Mouse (Mus musculus): Measurements from ENCODE around the gene Slc41a1. TPM values are rescaled to one million over a fixed set of nuclear protein-coding genes. Genes with fewer than 3 reads are reported as not detected.

The Slc41a1 gene
- polyA plus RNA-seq, 1 experiment from 2014 or later, result 6.4 TPM

DNA sequence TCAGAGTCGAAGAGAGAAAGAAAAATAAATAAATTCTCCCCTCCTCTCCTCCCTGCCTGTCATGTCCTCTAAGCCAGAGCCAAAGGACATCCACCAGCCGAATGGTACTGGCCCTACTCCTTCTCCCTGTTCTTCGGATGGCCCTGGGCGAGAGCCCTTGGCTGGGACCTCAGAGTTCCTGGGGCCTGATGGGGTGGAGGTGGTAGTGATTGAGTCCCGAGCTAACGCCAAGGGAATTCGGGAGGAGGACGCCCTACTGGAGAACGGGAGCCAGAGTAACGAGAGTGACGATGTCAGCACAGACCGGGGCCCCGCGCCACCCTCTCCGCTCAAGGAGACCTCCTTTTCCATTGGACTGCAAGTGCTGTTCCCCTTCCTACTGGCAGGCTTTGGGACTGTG, 3.3 kb downstream of the Slc41a1 start:
- ATAC-seq (replicated peaks; ENCODE audit: insufficient number of reproducible peaks, low FRiP score, low TSS enrichment), result no peak
- peaks cover 3% of the 10 kb centered on the region; the same call in 1 of the 2 replicates for H3K36me3 ChIP-seq (ENCODE audit: control insufficient read depth, insufficient read depth, low read length)
- H3K4me3 ChIP-seq (ENCODE audit: low read depth, low read length), result no peak overlapping the region
- H3K4me1 ChIP-seq (ENCODE audit: control insufficient read depth, insufficient read depth, low read length), result peaks cover 14% of the 10 kb centered on the region
- H3K9ac ChIP-seq (ENCODE audit: low read depth, low read length), result no peak overlapping the region
- no peaks in the 10 kb centered on the region for H3K27me3 ChIP-seq (ENCODE audit: control insufficient read depth, insufficient read depth, low read length)
- 79% methylated on average over 15 of the region's 15 CpGs for WGBS (ENCODE audit: insufficient replicate concordance)
- no peak overlapping the region for H3K4me2 ChIP-seq
- H3K27ac ChIP-seq (ENCODE audit: low read depth, low read length), result no peak overlapping the region
- no peaks in the 10 kb centered on the region for H3K9me3 ChIP-seq (replicated peaks; ENCODE audit: control insufficient read depth, low read length)

DNA sequence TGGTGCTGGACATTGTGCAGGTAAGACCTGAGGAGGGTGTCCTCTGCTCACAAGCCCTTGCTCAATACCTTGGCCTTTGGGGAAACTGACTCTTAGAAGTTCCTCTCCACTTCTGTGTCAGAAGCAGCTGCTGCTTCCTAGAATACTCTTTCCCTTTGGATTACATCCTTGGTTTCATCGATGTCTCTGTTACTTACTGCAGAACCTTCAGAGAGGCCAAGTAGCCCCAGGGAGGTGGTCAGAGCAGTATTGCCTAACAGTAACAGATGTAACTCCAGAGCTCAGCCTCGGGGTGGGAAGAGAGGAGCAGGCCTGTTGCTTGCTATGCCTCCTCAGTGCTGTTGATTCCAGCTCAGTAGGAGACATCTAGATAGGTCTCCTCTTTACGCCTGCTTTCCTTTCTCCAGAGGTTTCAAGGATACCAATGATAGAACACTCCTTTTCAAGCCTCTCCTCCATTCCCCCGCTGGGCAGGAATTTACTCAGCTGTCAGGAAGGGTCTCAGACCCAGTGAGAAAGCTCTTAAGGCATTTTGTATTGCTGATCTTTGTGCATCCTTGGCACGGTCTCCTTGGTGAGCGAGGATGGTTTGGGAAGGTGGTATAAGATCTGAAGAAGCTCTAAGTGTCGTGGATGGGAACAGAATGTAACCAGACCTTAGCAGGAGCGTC, 3.8 kb downstream of the Slc41a1 start:
- H3K27ac ChIP-seq (ENCODE audit: low read depth, low read length), result no peak overlapping the region
- H3K4me1 ChIP-seq (ENCODE audit: control insufficient read depth, insufficient read depth, low read length), result peaks cover 14% of the 10 kb centered on the region
- no peaks in the 10 kb centered on the region for H3K27me3 ChIP-seq (ENCODE audit: control insufficient read depth, insufficient read depth, low read length)
- no peak overlapping the region for H3K4me3 ChIP-seq (ENCODE audit: low read depth, low read length)
- H3K4me2 ChIP-seq, result no peak overlapping the region
- H3K9me3 ChIP-seq (replicated peaks; ENCODE audit: control insufficient read depth, low read length), result no peaks in the 10 kb centered on the region
- H3K36me3 ChIP-seq (ENCODE audit: control insufficient read depth, insufficient read depth, low read length), result peaks cover 3% of the 10 kb centered on the region; the same call in 1 of the 2 replicates
- no peak for ATAC-seq (replicated peaks; ENCODE audit: insufficient number of reproducible peaks, low FRiP score, low TSS enrichment)
- WGBS (ENCODE audit: insufficient replicate concordance), result 70% methylated on average over 8 of the region's 8 CpGs
- H3K9ac ChIP-seq (ENCODE audit: low read depth, low read length), result no peak overlapping the region

DNA sequence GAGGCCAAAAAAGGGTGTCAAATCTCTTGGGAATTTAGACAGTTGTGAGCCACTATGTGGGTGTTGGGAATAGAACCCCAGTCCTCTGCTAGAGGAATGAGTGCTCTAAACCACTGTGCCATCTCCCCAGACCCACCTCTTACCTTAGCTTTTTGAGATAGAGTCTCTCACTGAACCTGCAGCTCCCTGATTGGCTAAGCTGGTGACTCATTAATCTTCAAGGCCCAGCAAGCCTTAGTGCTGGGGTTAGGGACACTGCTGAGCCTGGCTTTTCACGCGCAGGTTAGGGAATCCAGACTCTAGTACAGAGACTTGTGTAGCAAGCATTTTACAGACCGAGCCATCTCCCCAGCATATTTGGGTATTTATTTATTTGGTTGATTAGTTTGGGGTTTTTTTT, 9.7 kb downstream of the Slc41a1 start:
- Histone ChIP-seq H3K4me1 (ENCODE audit: control insufficient read depth, insufficient read depth, low read length) (peaks cover 3% of the 10 kb centered on the region; the same call in 1 of the 2 replicates), H3K9me3 (replicated peaks; ENCODE audit: control insufficient read depth, low read length) (no peaks in the 10 kb centered on the region), H3K4me2 (no peak overlapping the region), H3K4me3 (ENCODE audit: low read depth, low read length) (no peak overlapping the region), H3K27ac (ENCODE audit: low read depth, low read length) (no peak overlapping the region), H3K9ac (ENCODE audit: low read depth, low read length) (no peak overlapping the region), H3K27me3 (ENCODE audit: control insufficient read depth, insufficient read depth, low read length) (no peaks in the 10 kb centered on the region), H3K36me3 (ENCODE audit: control insufficient read depth, insufficient read depth, low read length) (peaks cover 8% of the 10 kb centered on the region; the same call in 1 of the 2 replicates)
- 81% methylated on average over 3 of the region's 3 CpGs for WGBS (ENCODE audit: insufficient replicate concordance)
- ATAC-seq (replicated peaks; ENCODE audit: insufficient number of reproducible peaks, low FRiP score, low TSS enrichment), result no peak

GRCm38 (mm10) chr1:131838542-131838941, 11.2 kb downstream of the Slc41a1 start:
- H3K4me1 ChIP-seq (ENCODE audit: control insufficient read depth, insufficient read depth, low read length), result peaks cover 3% of the 10 kb centered on the region; the same call in 1 of the 2 replicates
- WGBS (ENCODE audit: insufficient replicate concordance), result 67% methylated on average over 5 of the region's 5 CpGs
- ATAC-seq (replicated peaks; ENCODE audit: insufficient number of reproducible peaks, low FRiP score, low TSS enrichment), result no peak
- H3K4me2 ChIP-seq, result no peak overlapping the region
- H3K27me3 ChIP-seq (ENCODE audit: control insufficient read depth, insufficient read depth, low read length), result no peaks in the 10 kb centered on the region
- no peak overlapping the region for H3K4me3 ChIP-seq (ENCODE audit: low read depth, low read length)
- no peak overlapping the region for H3K27ac ChIP-seq (ENCODE audit: low read depth, low read length)
- peaks cover 13% of the 10 kb centered on the region; the same call in 1 of the 2 replicates for H3K36me3 ChIP-seq (ENCODE audit: control insufficient read depth, insufficient read depth, low read length)
- H3K9me3 ChIP-seq (replicated peaks; ENCODE audit: control insufficient read depth, low read length), result no peaks in the 10 kb centered on the region
- H3K9ac ChIP-seq (ENCODE audit: low read depth, low read length), result no peak overlapping the region

DNA sequence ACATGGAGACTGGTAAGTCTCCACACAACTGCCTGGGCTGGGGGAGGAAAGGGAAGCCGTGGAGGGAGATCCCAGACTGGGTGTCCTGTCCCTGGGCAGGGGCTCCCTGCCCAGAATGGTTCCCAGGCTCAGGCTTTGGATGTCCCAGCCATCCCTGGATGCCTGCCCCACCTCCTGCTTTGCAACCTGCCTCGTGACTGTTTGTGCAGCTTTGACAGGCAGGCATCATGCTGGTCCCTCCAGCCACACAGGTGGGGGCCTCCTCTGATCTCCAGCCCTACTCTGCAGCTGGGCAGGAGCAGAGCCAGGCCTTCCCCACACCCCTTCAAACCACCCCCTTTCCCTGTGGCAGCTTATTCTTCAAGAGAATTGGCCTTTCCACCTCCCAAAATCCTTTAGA, 12.0 kb downstream of the Slc41a1 start:
- ATAC-seq (replicated peaks; ENCODE audit: insufficient number of reproducible peaks, low FRiP score, low TSS enrichment), result no peak
- Histone ChIP-seq H3K36me3 (ENCODE audit: control insufficient read depth, insufficient read depth, low read length) (peaks cover 18% of the 10 kb centered on the region; the same call in 1 of the 2 replicates), H3K27ac (ENCODE audit: low read depth, low read length) (no peak overlapping the region), H3K27me3 (ENCODE audit: control insufficient read depth, insufficient read depth, low read length) (no peaks in the 10 kb centered on the region), H3K4me2 (no peak overlapping the region), H3K9me3 (replicated peaks; ENCODE audit: control insufficient read depth, low read length) (no peaks in the 10 kb centered on the region), H3K9ac (ENCODE audit: low read depth, low read length) (no peak overlapping the region), H3K4me3 (ENCODE audit: low read depth, low read length) (no peak overlapping the region), H3K4me1 (ENCODE audit: control insufficient read depth, insufficient read depth, low read length) (no peaks in the 10 kb centered on the region; the same call in 1 of the 2 replicates)
- 52% methylated on average over 2 of the region's 2 CpGs for WGBS (ENCODE audit: insufficient replicate concordance)

DNA sequence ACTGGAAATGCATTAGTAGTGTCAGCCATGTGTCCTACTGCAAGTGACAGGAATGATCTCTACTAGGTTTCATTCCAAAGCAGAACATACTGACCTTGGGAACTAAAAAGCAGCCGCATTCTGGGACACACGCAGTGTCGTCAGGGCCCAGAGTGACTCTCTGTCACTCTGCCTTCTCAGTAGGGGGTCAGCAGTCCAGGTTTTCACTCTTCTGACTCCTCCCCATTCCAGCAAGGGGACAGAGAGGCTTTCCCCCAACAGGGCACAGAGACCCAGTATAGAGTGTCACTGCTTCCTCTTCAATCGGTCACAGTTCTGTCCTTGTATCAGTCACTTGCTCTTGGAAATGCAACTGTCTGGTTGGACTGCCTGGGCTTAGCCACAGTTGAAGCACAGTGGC, 14.9 kb downstream of the Slc41a1 start:
- H3K4me2 ChIP-seq, result no peak overlapping the region
- no peak overlapping the region for H3K4me3 ChIP-seq (ENCODE audit: low read depth, low read length)
- H3K36me3 ChIP-seq (ENCODE audit: control insufficient read depth, insufficient read depth, low read length), result peaks cover 18% of the 10 kb centered on the region; the same call in 1 of the 2 replicates
- no peak for ATAC-seq (replicated peaks; ENCODE audit: insufficient number of reproducible peaks, low FRiP score, low TSS enrichment)
- H3K4me1 ChIP-seq (ENCODE audit: control insufficient read depth, insufficient read depth, low read length), result no peaks in the 10 kb centered on the region
- no peak overlapping the region for H3K27ac ChIP-seq (ENCODE audit: low read depth, low read length)
- no peaks in the 10 kb centered on the region for H3K27me3 ChIP-seq (ENCODE audit: control insufficient read depth, insufficient read depth, low read length)
- no peaks in the 10 kb centered on the region for H3K9me3 ChIP-seq (replicated peaks; ENCODE audit: control insufficient read depth, low read length)
- H3K9ac ChIP-seq (ENCODE audit: low read depth, low read length), result no peak overlapping the region
- WGBS (ENCODE audit: insufficient replicate concordance), result 71% methylated on average over 4 of the region's 4 CpGs

DNA sequence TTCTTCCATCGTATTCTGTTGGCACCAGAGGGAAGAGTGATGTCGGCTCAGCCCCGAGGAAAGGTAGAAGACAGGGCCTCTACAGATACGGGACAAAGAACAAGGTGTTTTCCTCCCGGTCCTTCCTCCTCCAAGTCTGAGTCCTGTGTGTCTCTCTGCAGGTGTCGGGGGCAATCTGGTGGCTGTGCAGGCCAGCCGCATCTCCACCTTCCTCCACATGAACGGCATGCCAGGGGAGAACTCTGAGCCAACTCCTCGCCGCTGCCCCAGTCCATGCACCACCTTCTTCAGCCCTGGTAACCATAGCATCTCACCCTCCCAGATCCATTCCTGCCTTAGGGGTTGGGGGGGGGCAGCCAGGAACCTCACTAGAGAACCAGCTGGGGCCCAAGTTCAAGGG, 16.5 kb downstream of the Slc41a1 start:
- Histone ChIP-seq H3K4me3 (ENCODE audit: low read depth, low read length) (no peak overlapping the region), H3K9me3 (replicated peaks; ENCODE audit: control insufficient read depth, low read length) (no peaks in the 10 kb centered on the region), H3K4me2 (no peak overlapping the region), H3K4me1 (ENCODE audit: control insufficient read depth, insufficient read depth, low read length) (no peaks in the 10 kb centered on the region), H3K27ac (ENCODE audit: low read depth, low read length) (no peak overlapping the region), H3K9ac (ENCODE audit: low read depth, low read length) (no peak overlapping the region), H3K36me3 (ENCODE audit: control insufficient read depth, insufficient read depth, low read length) (peaks cover 18% of the 10 kb centered on the region; the same call in 1 of the 2 replicates), H3K27me3 (ENCODE audit: control insufficient read depth, insufficient read depth, low read length) (no peaks in the 10 kb centered on the region)
- WGBS (ENCODE audit: insufficient replicate concordance), result 93% methylated on average over 10 of the region's 10 CpGs
- no peak for ATAC-seq (replicated peaks; ENCODE audit: insufficient number of reproducible peaks, low FRiP score, low TSS enrichment)

DNA sequence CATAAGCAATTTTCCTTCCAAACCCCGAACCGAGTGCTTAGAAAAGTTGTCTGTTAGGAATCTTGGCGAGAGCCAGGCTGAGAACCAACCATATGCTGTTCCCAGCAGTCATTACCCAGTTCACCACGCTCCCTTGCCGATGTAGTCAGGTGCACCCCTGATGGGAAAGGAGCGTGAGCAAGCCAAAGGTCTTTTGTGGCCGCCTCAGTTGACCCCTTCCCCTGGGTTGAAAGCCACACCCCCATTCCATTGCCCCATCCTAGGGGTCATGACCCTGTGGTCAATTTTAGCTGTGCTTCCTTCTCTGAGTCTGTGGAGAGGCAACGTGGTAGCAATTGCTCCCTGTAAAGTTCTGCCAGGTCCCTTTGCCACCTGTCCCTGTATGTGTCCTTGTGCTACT, 17.6 kb downstream of the Slc41a1 start:
- Histone ChIP-seq H3K4me3 (ENCODE audit: low read depth, low read length) (no peak overlapping the region), H3K27ac (ENCODE audit: low read depth, low read length) (no peak overlapping the region), H3K9ac (ENCODE audit: low read depth, low read length) (no peak overlapping the region), H3K36me3 (ENCODE audit: control insufficient read depth, insufficient read depth, low read length) (peaks cover 18% of the 10 kb centered on the region; the same call in 1 of the 2 replicates), H3K9me3 (replicated peaks; ENCODE audit: control insufficient read depth, low read length) (no peaks in the 10 kb centered on the region), H3K27me3 (ENCODE audit: control insufficient read depth, insufficient read depth, low read length) (no peaks in the 10 kb centered on the region), H3K4me2 (no peak overlapping the region), H3K4me1 (ENCODE audit: control insufficient read depth, insufficient read depth, low read length) (no peaks in the 10 kb centered on the region)
- ATAC-seq (replicated peaks; ENCODE audit: insufficient number of reproducible peaks, low FRiP score, low TSS enrichment), result no peak
- 78% methylated on average over 8 of the region's 8 CpGs for WGBS (ENCODE audit: insufficient replicate concordance)

DNA sequence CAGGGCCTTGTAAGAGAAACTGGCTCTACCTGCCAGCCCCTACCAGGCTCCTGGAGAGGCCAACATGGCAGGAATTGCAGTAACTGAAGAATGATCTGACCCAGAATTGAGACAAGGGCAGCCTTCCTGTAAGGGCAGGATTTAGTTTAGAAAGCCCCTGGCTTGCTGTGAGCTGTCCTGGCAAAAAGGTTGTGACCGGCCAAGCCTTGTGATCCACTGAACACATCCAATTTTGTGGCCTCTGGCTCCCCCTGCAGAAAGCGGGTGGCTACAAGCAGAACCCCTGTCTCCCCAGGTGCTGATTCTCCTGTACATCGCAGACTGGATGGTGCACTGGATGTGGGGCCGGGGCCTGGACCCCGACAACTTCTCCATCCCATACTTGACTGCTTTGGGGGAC, 19.0 kb downstream of the Slc41a1 start:
- Histone ChIP-seq H3K9me3 (replicated peaks; ENCODE audit: control insufficient read depth, low read length) (no peaks in the 10 kb centered on the region), H3K4me3 (ENCODE audit: low read depth, low read length) (no peak overlapping the region), H3K4me1 (ENCODE audit: control insufficient read depth, insufficient read depth, low read length) (no peaks in the 10 kb centered on the region), H3K9ac (ENCODE audit: low read depth, low read length) (no peak overlapping the region), H3K27me3 (ENCODE audit: control insufficient read depth, insufficient read depth, low read length) (no peaks in the 10 kb centered on the region), H3K36me3 (ENCODE audit: control insufficient read depth, insufficient read depth, low read length) (peaks cover 15% of the 10 kb centered on the region; the same call in 1 of the 2 replicates), H3K27ac (ENCODE audit: low read depth, low read length) (no peak overlapping the region), H3K4me2 (no peak overlapping the region)
- no peak for ATAC-seq (replicated peaks; ENCODE audit: insufficient number of reproducible peaks, low FRiP score, low TSS enrichment)
- 72% methylated on average over 5 of the region's 5 CpGs for WGBS (ENCODE audit: insufficient replicate concordance)

All from heart, embryonic 11.5 days (tissue).